Mouse (Mus musculus) liver, postnatal 0 days (tissue): ENCODE measurements around the gene Ntrk2. TPM values are rescaled to one million over a fixed set of nuclear protein-coding genes. Genes with fewer than 3 reads are reported as not detected.

ENCODE experiments used
- ATAC-seq: fragments of 200-750 bp; cut with Nextera tagmentation; 2 replicates; pipeline ENCODE4 v1.8.0; 2017; ENCODE audit warnings: mild to moderate bottlenecking, moderate library complexity
- DNase-seq: peaks from one replicate; pipeline ENCODE4 v3.0.0-alpha.2; 2016
- H3K27ac ChIP-seq: fragments of 300-500 bp; sonication (generic); 2 replicates; pipeline ENCODE4 v1.5.1; 2014; ENCODE audit warnings: antibody characterized with exemption, moderate library complexity, mild to moderate bottlenecking, low read depth
- H3K27me3 ChIP-seq: fragments of 300-500 bp; sonication (generic); 2 replicates; pipeline ENCODE4 v1.6.1; 2014; ENCODE audit warnings: low read length, control low read depth, mixed read lengths; ENCODE audit not compliant: insufficient read depth
- H3K36me3 ChIP-seq: fragments of 300-500 bp; sonication (generic); replicated peaks from 2 replicates; pipeline ENCODE4 v1.6.1; 2014; ENCODE audit warnings: mild to moderate bottlenecking, control low read depth, low read length, moderate library complexity, mixed read lengths; ENCODE audit not compliant: insufficient read depth
- H3K4me1 ChIP-seq: fragments of 300-500 bp; sonication (generic); 2 replicates; pipeline ENCODE4 v1.6.1; 2014; ENCODE audit warnings: antibody characterized with exemption, mild to moderate bottlenecking, control low read depth; ENCODE audit not compliant: insufficient read depth
- H3K4me2 ChIP-seq: fragments of 300-500 bp; sonication (generic); 2 replicates; pipeline ENCODE4 v1.6.1; 2014; ENCODE audit warnings: low read depth, mild to moderate bottlenecking, low read length, moderate library complexity, mixed read lengths
- H3K4me3 ChIP-seq: fragments of 300-500 bp; sonication (generic); 2 replicates; pipeline ENCODE4 v1.5.1; 2014; ENCODE audit warnings: low read depth, low read length
- H3K9ac ChIP-seq: fragments of 300-500 bp; sonication (generic); replicated peaks from 2 replicates; pipeline ENCODE4 v1.6.1; 2014; ENCODE audit warnings: mild to moderate bottlenecking, moderate library complexity
- H3K9me3 ChIP-seq: fragments of 300-500 bp; sonication (generic); 2 replicates; pipeline ENCODE4 v1.6.1; 2016; ENCODE audit warnings: mild to moderate bottlenecking, control low read depth, low read length, mixed read lengths
- CTCF ChIP-seq: sonication (generic); IDR thresholded peaks from 2 replicates; pipeline ENCODE4 v1.5.1; 2016; ENCODE audit warnings: antibody characterized with exemption, low read depth
- EP300 ChIP-seq: IDR thresholded peaks from 2 replicates; pipeline ENCODE4 v1.6.1; 2016; ENCODE audit warnings: antibody characterized with exemption, low read depth, mild to moderate bottlenecking
- WGBS: fragments of 180-500 bp; shearing (Covaris S2); extraction: QIAGEN DNeasy Blood & Tissue Kit; methylation state at CpG from one replicate; pipeline ENCODE4 v1.1.7; 2014; ENCODE audit not compliant: insufficient replicate concordance; 5-methylcytosine and 5-hydroxymethylcytosine counted together
- polyA plus RNA-seq: library from polyadenylated mRNA; unstranded; fragments of >200 nt; fragmentation: Nextera tagmentation; extraction: Ambion mirVana; gene quantifications from 2 replicates; pipeline ENCODE4 v1.2.1, GENCODE M21; 2015

Ntrk2 gene
- polyA plus RNA-seq, 1 experiment from 2014 or later: 0.21 TPM

DNA sequence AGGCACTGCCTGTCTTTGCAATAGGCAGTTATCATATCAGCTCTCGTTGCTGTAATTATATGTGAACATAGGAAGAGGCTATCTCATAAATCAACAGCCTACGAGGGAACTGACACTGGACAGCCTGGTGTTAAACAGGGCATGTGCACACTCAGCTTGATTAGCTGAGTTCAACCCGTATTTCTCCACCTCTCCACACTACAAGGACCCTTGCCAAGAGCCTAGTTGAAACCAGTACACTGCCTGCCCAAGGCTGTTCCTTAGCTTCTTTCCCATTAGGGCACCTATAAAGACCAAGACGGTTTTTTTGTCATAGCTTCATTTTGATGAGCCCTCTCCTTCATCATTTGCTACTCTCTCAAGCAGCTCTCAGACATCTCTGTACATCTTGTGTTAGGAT, 270.1 kb downstream of the Ntrk2 start:
- H3K27me3 ChIP-seq: no peaks in the 10 kb centered on the region
- no peak overlapping the region for H3K4me2 ChIP-seq
- DNase-seq (no peak), ATAC-seq (no peak)
- no peaks in the 10 kb centered on the region for H3K9me3 ChIP-seq
- H3K36me3 ChIP-seq: no peaks in the 10 kb centered on the region
- 45% methylated on average over 4 of the region's 4 CpGs for WGBS
- no peak overlapping the region for H3K27ac ChIP-seq
- no peak overlapping the region for H3K9ac ChIP-seq
- no peak overlapping the region for H3K4me3 ChIP-seq
- TF ChIP-seq EP300 (no peak), CTCF (no peak)
- no peaks in the 10 kb centered on the region for H3K4me1 ChIP-seq

DNA sequence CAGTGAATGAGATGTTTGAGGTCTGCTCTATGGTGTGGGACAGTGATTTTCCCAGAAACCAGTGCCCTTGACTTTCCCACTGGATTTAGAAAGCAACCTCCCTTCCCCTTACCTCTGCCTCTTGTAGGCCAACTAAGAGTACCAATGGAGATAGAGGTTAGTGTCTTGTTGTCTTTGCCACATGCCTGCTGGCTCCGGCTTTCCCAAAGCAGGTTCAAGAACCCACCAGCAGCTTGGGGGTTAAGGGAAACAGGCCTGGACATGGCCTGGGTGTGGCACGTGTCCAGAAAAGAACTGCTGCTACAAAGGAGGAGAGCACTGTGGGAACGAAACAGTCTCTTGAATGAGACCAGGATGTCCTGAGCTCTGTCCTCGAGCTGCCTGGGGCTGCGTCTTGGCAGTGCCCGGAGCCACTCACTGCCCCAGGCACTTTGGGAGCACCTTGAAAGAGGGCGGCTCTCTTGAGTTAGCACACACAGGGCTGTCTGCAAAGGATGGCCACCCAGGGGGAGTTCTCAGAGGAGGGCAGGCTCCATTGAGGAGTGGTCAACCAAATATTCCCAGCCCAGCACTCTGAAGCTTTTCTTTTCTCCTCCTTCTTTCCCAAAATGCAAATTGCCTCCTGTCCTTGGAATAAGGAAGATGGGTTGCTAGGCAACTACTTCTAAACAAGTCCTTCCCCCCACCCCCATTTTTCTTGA, 273.5 kb downstream of the Ntrk2 start:
- H3K27ac ChIP-seq: no peak overlapping the region
- no peak for DNase-seq
- no peak overlapping the region for H3K4me2 ChIP-seq
- no peaks in the 10 kb centered on the region for H3K36me3 ChIP-seq
- no peak overlapping the region for H3K9ac ChIP-seq
- H3K9me3 ChIP-seq: no peaks in the 10 kb centered on the region
- no peaks in the 10 kb centered on the region for H3K27me3 ChIP-seq
- TF ChIP-seq CTCF (no peak), EP300 (no peak)
- H3K4me1 ChIP-seq: no peaks in the 10 kb centered on the region
- no peak overlapping the region for H3K4me3 ChIP-seq
- no peak for ATAC-seq
- 56% methylated on average over 7 of the region's 7 CpGs for WGBS

DNA sequence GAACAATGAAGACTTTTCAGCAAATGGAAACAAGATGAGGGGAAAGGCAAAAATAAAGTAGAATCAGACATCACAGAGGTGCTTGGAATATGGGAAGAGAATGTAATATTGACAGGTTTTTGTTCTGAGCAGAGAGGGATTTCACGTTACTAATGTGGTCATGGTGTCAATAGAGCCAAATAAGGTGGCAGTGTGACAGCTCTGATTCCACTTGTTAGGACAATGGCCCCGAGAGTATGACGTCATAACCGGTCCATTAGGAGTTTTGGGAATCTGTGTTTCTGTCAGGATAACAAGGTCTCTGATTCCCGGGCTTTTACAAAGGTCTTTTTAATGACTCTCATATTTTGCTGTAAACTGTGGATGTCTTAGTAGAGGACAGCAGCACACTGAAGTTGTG, 274.1 kb downstream of the Ntrk2 start:
- Histone ChIP-seq H3K4me3 (no peak overlapping the region), H3K27me3 (no peaks in the 10 kb centered on the region), H3K9me3 (no peaks in the 10 kb centered on the region), H3K4me2 (no peak overlapping the region), H3K9ac (no peak overlapping the region), H3K27ac (no peak overlapping the region), H3K36me3 (no peaks in the 10 kb centered on the region), H3K4me1 (no peaks in the 10 kb centered on the region)
- ATAC-seq: no peak
- WGBS: 77% methylated on average over 5 of the region's 5 CpGs
- no peak for DNase-seq
- TF ChIP-seq EP300: no peak
- TF ChIP-seq CTCF: no peak

DNA sequence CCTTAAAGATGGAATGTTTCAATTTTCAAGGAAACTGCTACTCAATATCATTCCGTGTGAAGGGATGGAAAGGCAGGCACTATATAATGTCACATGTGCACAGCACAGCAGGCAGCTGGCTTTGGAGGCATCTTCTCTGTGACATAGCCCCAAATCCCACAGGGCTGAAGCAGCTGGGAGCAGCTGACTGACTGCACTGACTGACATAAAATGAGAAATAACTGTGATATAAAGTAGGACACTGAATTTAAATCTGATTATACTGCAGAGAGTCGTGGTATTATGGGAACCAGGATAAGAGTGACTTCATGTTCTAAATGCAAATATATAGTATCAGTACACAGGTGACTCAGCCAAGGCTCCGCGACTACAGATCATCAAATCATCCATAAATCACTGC, 282.6 kb downstream of the Ntrk2 start:
- WGBS: 80% methylated on average over 4 of the region's 4 CpGs
- Histone ChIP-seq H3K36me3 (no peaks in the 10 kb centered on the region), H3K27ac (no peak overlapping the region), H3K9ac (no peak overlapping the region), H3K4me2 (no peak overlapping the region), H3K4me3 (no peak overlapping the region), H3K9me3 (no peaks in the 10 kb centered on the region), H3K27me3 (no peaks in the 10 kb centered on the region), H3K4me1 (no peaks in the 10 kb centered on the region)
- TF ChIP-seq EP300 (no peak), CTCF (no peak)
- DNase-seq (no peak), ATAC-seq (no peak)

DNA sequence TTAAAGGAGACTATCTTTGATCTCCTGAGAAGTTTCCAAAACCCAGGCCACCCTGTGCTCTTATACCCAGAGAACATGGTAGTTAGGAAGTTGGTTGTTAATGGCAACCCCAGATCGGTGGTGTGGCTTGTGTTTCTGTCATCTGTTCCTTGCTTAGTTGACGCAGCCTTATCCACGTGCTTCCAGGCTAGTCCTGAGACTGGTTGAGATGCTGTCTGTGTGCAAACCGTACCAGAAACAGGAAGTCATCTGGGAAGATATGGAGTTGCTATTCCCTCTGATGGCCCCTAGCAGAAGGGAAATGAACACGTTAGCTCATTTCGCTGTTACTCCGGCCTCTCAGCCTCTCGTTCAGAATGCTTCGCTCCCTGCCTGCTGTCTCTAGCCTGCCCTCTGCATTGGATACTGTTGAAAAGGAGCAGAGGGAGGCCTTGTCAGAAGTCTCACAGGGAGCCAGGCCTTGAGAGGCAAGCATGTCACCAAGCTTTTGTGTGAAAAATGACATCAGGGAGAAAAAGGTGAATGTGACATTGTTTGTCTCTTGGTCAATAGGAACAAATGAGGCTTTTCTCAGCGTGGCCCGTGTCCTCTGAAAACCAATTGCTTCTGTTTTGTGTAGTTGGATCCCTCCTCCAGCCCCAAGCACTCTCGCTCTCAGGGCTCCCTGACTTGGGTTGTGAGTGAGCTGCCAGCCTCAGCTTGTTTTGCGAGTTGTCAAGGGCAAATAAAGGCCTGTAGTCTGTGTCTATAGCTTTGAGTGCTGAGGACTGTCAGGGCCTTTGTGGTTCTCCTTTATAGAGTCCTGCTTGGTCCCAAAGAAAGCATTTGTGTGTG, 285.0 kb downstream of the Ntrk2 start:
- 50% methylated on average over 13 of the region's 13 CpGs for WGBS
- H3K9ac ChIP-seq: no peak overlapping the region
- H3K4me3 ChIP-seq: no peak overlapping the region
- H3K4me2 ChIP-seq: no peak overlapping the region
- TF ChIP-seq CTCF (no peak), EP300 (no peak)
- no peaks in the 10 kb centered on the region for H3K4me1 ChIP-seq
- DNase-seq: no peak
- ATAC-seq: no peak
- H3K9me3 ChIP-seq: no peaks in the 10 kb centered on the region
- no peaks in the 10 kb centered on the region for H3K36me3 ChIP-seq
- no peaks in the 10 kb centered on the region for H3K27me3 ChIP-seq
- H3K27ac ChIP-seq: no peak overlapping the region

DNA sequence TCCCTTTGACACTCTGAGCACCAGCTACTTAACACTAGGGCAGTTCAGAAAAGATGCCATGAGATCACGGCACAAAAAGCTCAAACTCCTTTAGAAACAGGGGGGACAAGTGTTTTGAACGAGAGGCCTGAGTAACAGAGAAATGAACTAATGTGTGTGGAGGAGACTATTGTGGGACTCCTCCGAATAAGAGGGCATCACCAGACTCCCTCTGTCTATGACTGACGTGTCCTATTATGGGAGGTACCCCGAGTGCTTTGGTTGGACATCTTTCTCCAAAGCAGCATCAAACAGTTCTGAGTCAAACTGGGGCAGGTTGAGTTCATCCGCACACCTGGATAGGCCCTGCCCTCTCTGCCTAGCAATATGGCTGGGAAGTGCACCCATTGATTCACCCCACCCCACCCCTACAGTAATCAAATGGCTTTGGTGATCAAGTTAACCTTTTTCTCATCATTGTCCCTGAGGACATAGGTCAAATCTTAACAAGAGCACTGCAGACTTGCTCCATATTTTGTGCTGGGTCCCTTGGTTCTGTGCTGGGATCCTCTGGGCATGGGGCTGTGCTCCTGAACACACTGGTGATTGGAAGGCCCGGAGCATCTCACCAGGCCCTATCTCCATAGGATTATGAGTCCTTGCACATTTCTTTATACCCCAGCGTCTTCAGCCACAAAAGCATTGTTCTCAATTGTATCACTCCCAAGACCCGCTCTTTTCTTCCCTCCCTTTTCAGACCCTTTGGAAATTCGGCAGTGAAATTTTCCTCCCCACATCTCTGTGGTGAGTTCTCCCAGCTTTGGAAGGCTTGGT, 285.9 kb downstream of the Ntrk2 start:
- DNase-seq: no peak
- Histone ChIP-seq H3K4me1 (no peaks in the 10 kb centered on the region), H3K4me3 (no peak overlapping the region), H3K9me3 (no peaks in the 10 kb centered on the region), H3K27ac (no peak overlapping the region), H3K27me3 (no peaks in the 10 kb centered on the region), H3K36me3 (no peaks in the 10 kb centered on the region), H3K4me2 (no peak overlapping the region), H3K9ac (no peak overlapping the region)
- no peak for TF ChIP-seq CTCF
- no peak for TF ChIP-seq EP300
- no peak for ATAC-seq
- 60% methylated on average over 10 of the region's 10 CpGs for WGBS
